Mouse (Mus musculus) lung, adult 2 months (tissue): ENCODE measurements around the gene Mrgprg. TPM values are rescaled to one million over a fixed set of nuclear protein-coding genes. Genes with fewer than 3 reads are reported as not detected.
A peak's percentile ranks its signal among the peaks of the same experiment; 100 is the strongest.

Experiments
- DNase-seq: peaks from one replicate; pipeline ENCODE4 v3.0.0; 2022
- H3K4me1 ChIP-seq: fragments of 200-500 bp; 2 replicates; pipeline ENCODE4 v1.6.1; 2011; ENCODE audit warnings: low read length; ENCODE audit not compliant: control insufficient read depth, insufficient read depth
- H3K4me3 ChIP-seq: fragments of 200-500 bp; replicated peaks from 2 replicates; pipeline ENCODE3; 2011; ENCODE audit warnings: low read depth, mild to moderate bottlenecking, control low read depth, low read length; ENCODE audit errors: extremely low read depth
- CTCF ChIP-seq: fragments of 200-500 bp; IDR thresholded peaks from 2 replicates; pipeline ENCODE4 v1.5.1; 2011; ENCODE audit warnings: mild to moderate bottlenecking, low read length, control low read depth; ENCODE audit not compliant: insufficient read depth
- POLR2A ChIP-seq: fragments of 200-500 bp; IDR thresholded peaks from 2 replicates; pipeline ENCODE4 v1.6.1; 2011; ENCODE audit warnings: low read depth, mild to moderate bottlenecking, control low read depth, low read length, borderline replicate concordance; ENCODE audit errors: extremely low read depth
- WGBS: fragments of 180-500 bp; shearing (Covaris S2); methylation state at CpG from one replicate; pipeline ENCODE4 v1.1.7; 2018; 5-methylcytosine and 5-hydroxymethylcytosine counted together
- polyA plus RNA-seq: library from polyadenylated mRNA; depleted of rRNA; stranded (reverse); fragments of >200 nt; gene quantifications from 2 replicates; pipeline ENCODE4 v1.2.3, GENCODE M21; 2012; rRNA removed

The Mrgprg gene
- polyA plus RNA-seq, 1 experiment: not detected

- DNase-seq: peak; percentile 84
- peaks cover 21% of the 10 kb centered on the region for H3K4me1 ChIP-seq
- 3% methylated on average over 36 of the region's 38 CpGs for WGBS
- peak overlapping the region; percentile 79 for H3K4me3 ChIP-seq
- TF ChIP-seq POLR2A: peak; percentile 82
- no peak for TF ChIP-seq CTCF
Observed at GRCm38 (mm10) chr7:143739511-143740461, 27.0 kb downstream of the Mrgprg start.

- Histone ChIP-seq H3K4me1 (peaks cover 21% of the 10 kb centered on the region), H3K4me3 (peak overlapping the region; percentile 15)
- TF ChIP-seq CTCF: no peak
- no peak for TF ChIP-seq POLR2A
- 23% methylated on average over 5 of the region's 5 CpGs for WGBS
- no peak for DNase-seq
Observed at GRCm38 (mm10) chr7:143738601-143739006, 28.2 kb downstream of the Mrgprg start.

GRCm38 (mm10) chr7:143738194-143738593 lies 28.6 kb downstream of the Mrgprg start:
- TF ChIP-seq CTCF (no peak), POLR2A (no peak)
- H3K4me3 ChIP-seq: no peak overlapping the region
- peaks cover 21% of the 10 kb centered on the region for H3K4me1 ChIP-seq
- whole genome bisulfite sequencing: 57% methylated on average over 6 of the region's 6 CpGs
- DNase-seq: no peak

GRCm38 (mm10) chr7:143733746-143734145 lies 33.0 kb downstream of the Mrgprg start:
- Histone ChIP-seq H3K4me3 (no peak overlapping the region), H3K4me1 (peaks cover 18% of the 10 kb centered on the region)
- 84% methylated on average over 4 of the region's 4 CpGs for WGBS
- no peak for DNase-seq
- TF ChIP-seq POLR2A: no peak
- no peak for TF ChIP-seq CTCF

- TF ChIP-seq CTCF: no peak
- TF ChIP-seq POLR2A: no peak
- WGBS: 53% methylated on average over 10 of the region's 10 CpGs
- no peak overlapping the region for H3K4me3 ChIP-seq
- H3K4me1 ChIP-seq: peaks cover 12% of the 10 kb centered on the region
- DNase-seq: no peak
Observed at GRCm38 (mm10) chr7:143729886-143730285, 36.9 kb downstream of the Mrgprg start.

GRCm38 (mm10) chr7:143726396-143726795 lies 40.4 kb downstream of the Mrgprg start:
- Histone ChIP-seq H3K4me3 (no peak overlapping the region), H3K4me1 (peaks cover 26% of the 10 kb centered on the region)
- WGBS: 78% methylated on average over 4 of the region's 4 CpGs
- no peak for DNase-seq
- TF ChIP-seq POLR2A (no peak), CTCF (no peak)

GRCm38 (mm10) chr7:143723841-143724240 lies 43.0 kb downstream of the Mrgprg start:
- H3K4me3 ChIP-seq: no peak overlapping the region
- 71% methylated on average over 4 of the region's 4 CpGs for WGBS
- peaks cover 22% of the 10 kb centered on the region for H3K4me1 ChIP-seq
- TF ChIP-seq POLR2A: no peak
- TF ChIP-seq CTCF: no peak
- peak; percentile 68 for DNase-seq

- Histone ChIP-seq H3K4me3 (no peak overlapping the region), H3K4me1 (peaks cover 19% of the 10 kb centered on the region)
- no peak for TF ChIP-seq POLR2A
- TF ChIP-seq CTCF: no peak
- no peak for DNase-seq
- 67% methylated on average over 5 of the region's 5 CpGs for WGBS
Observed at GRCm38 (mm10) chr7:143722646-143723045, 44.1 kb downstream of the Mrgprg start.

GRCm38 (mm10) chr7:143717811-143718210 lies 49.0 kb downstream of the Mrgprg start:
- 44% methylated on average over 1 of the region's 1 CpGs for WGBS
- Histone ChIP-seq H3K4me3 (no peak overlapping the region), H3K4me1 (peaks cover 8% of the 10 kb centered on the region; the same call in 1 of the 2 replicates)
- DNase-seq: no peak
- TF ChIP-seq CTCF (no peak), POLR2A (no peak)

Other genes starting within 250 kb of the Mrgprg start
- 41.9 and 57.7 TPM in 2 replicates for gene Nap1l4, start 217.9 kb downstream of the Mrgprg start, polyA plus RNA-seq
- gene Cars, start 166.9 kb downstream of the Mrgprg start, polyA plus RNA-seq: 14.4 and 17.1 TPM in 2 replicates
- gene Tnfrsf26, start 138.3 kb downstream of the Mrgprg start, polyA plus RNA-seq: 0.76 and 1.8 TPM in 2 replicates
- gene Tnfrsf22, start 117.3 kb downstream of the Mrgprg start, polyA plus RNA-seq: 5.7 and 6.5 TPM in 2 replicates
- gene Tnfrsf23, start 81.1 kb downstream of the Mrgprg start, polyA plus RNA-seq: 3.0 and 5.3 TPM in 2 replicates
- gene Osbpl5, start 10.0 kb downstream of the Mrgprg start, polyA plus RNA-seq: 103 and 125 TPM in 2 replicates
- 2.2 and 3.2 TPM in 2 replicates for gene Mrgpre, start 17.5 kb upstream of the Mrgprg start, polyA plus RNA-seq
- 9.9 and 10.7 TPM in 2 replicates for gene Nadsyn1, start 55.9 kb upstream of the Mrgprg start, polyA plus RNA-seq
- gene Dhcr7, start 56.2 kb upstream of the Mrgprg start, polyA plus RNA-seq: 63.4 and 86.7 TPM in 2 replicates
- not detected in 2 replicates for gene Gm498, start 99.8 kb upstream of the Mrgprg start, polyA plus RNA-seq
- 3.4 and 3.5 TPM in 2 replicates for gene Shank2, start 234.9 kb upstream of the Mrgprg start, polyA plus RNA-seq